Mouse (Mus musculus) small intestine, adult 2 months (tissue): Measurements from ENCODE around the gene Morn4. TPM values are rescaled to one million over a fixed set of nuclear protein-coding genes. Genes with fewer than 3 reads are reported as not detected.

Source experiments
- H3K27ac ChIP-seq: fragments of 200-500 bp; 2 replicates; pipeline ENCODE4 v1.5.1; 2012; ENCODE audit warnings: low read depth, low read length, control low read depth, inconsistent platforms; ENCODE audit not compliant: insufficient read depth
- H3K27me3 ChIP-seq: fragments of 200-500 bp; 2 replicates; pipeline ENCODE4 v1.6.1; 2012; ENCODE audit warnings: mild to moderate bottlenecking, moderate library complexity, low read length, inconsistent platforms; ENCODE audit not compliant: control insufficient read depth, insufficient read depth
- H3K36me3 ChIP-seq: fragments of 200-500 bp; 2 replicates; pipeline ENCODE4 v1.6.1; 2012; ENCODE audit warnings: mild to moderate bottlenecking, low read length, control low read depth, inconsistent platforms; ENCODE audit not compliant: control insufficient read depth, insufficient read depth
- H3K4me1 ChIP-seq: fragments of 200-500 bp; 2 replicates; pipeline ENCODE4 v1.6.1; 2012; ENCODE audit warnings: low read length, inconsistent platforms, mixed read lengths; ENCODE audit not compliant: control insufficient read depth, insufficient read depth, insufficient read length
- H3K4me3 ChIP-seq: fragments of 200-500 bp; 2 replicates; pipeline ENCODE4 v1.5.1; 2012; ENCODE audit warnings: low read depth, mild to moderate bottlenecking, control low read depth, inconsistent platforms, low read length, moderate library complexity
- CTCF ChIP-seq: fragments of 200-500 bp; IDR thresholded peaks from 2 replicates; pipeline ENCODE4 v1.5.1; 2012; ENCODE audit warnings: low read depth, mild to moderate bottlenecking, control low read depth, inconsistent platforms, low read length, moderate library complexity, mixed read lengths; ENCODE audit not compliant: insufficient replicate concordance, insufficient read length; ENCODE audit errors: extremely low read depth
- POLR2A ChIP-seq: fragments of 200-500 bp; IDR thresholded peaks from 2 replicates; pipeline ENCODE4 v1.6.1; 2012; ENCODE audit warnings: low read depth, mild to moderate bottlenecking, control low read depth, inconsistent platforms, low read length, moderate library complexity
- WGBS: fragments of 180-500 bp; shearing (Covaris S2); methylation state at CpG from one replicate; pipeline ENCODE4 v1.1.7; 2018; 5-methylcytosine and 5-hydroxymethylcytosine counted together
- polyA plus RNA-seq: library from polyadenylated mRNA; depleted of rRNA; stranded (reverse); fragments of >200 nt; gene quantifications from 2 replicates; pipeline ENCODE4 v1.2.3, GENCODE M21; 2012

Gene Morn4
- polyA plus RNA-seq, 1 experiment: 1.4 TPM

GRCm38 (mm10) chr19:42128052-42128740 is 42.0 kb upstream of the Morn4 start:
- TF ChIP-seq POLR2A: no peak
- TF ChIP-seq CTCF: no peak
- H3K4me3 ChIP-seq: peak overlapping the region; percentile 68
- H3K4me1 ChIP-seq: no peaks in the 10 kb centered on the region; the same call in 1 of the 2 replicates
- peaks cover 8% of the 10 kb centered on the region for H3K36me3 ChIP-seq
- no peaks in the 10 kb centered on the region for H3K27me3 ChIP-seq
- H3K27ac ChIP-seq: peak overlapping the region; percentile 33
- 5% methylated on average over 23 of the region's 23 CpGs for WGBS

GRCm38 (mm10) chr19:42127024-42127423 is 40.9 kb upstream of the Morn4 start:
- no peak for TF ChIP-seq POLR2A
- no peak for TF ChIP-seq CTCF
- H3K27me3 ChIP-seq: no peaks in the 10 kb centered on the region
- WGBS: 31% methylated on average over 5 of the region's 5 CpGs
- H3K36me3 ChIP-seq: peaks cover 13% of the 10 kb centered on the region
- H3K27ac ChIP-seq: no peak overlapping the region
- no peaks in the 10 kb centered on the region; the same call in 1 of the 2 replicates for H3K4me1 ChIP-seq
- H3K4me3 ChIP-seq: no peak overlapping the region

DNA sequence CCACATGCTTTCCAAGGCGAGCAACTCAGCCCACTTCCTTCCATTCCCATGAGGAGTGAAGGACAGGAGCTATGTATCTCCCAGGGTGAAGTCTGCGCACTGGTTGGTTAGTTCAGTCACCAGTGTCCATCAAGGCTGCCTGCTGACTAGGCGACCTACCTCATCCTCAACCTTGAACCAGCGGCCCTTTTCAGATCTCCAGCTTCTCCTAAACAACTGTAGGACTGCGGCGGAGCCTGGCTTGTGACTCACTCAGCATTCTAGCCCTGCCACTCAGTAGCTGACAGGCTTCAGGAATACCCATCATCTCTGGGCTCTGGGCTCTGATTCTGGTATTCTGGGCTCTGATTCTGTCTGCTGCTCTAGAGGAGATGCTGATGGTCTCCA is 40.1 kb upstream of the Morn4 start:
- H3K27ac ChIP-seq: no peak overlapping the region
- peaks cover 18% of the 10 kb centered on the region for H3K36me3 ChIP-seq
- TF ChIP-seq POLR2A (no peak), CTCF (no peak)
- no peaks in the 10 kb centered on the region for H3K27me3 ChIP-seq
- no peak overlapping the region for H3K4me3 ChIP-seq
- WGBS: 92% methylated on average over 6 of the region's 6 CpGs
- no peaks in the 10 kb centered on the region; the same call in 1 of the 2 replicates for H3K4me1 ChIP-seq

DNA sequence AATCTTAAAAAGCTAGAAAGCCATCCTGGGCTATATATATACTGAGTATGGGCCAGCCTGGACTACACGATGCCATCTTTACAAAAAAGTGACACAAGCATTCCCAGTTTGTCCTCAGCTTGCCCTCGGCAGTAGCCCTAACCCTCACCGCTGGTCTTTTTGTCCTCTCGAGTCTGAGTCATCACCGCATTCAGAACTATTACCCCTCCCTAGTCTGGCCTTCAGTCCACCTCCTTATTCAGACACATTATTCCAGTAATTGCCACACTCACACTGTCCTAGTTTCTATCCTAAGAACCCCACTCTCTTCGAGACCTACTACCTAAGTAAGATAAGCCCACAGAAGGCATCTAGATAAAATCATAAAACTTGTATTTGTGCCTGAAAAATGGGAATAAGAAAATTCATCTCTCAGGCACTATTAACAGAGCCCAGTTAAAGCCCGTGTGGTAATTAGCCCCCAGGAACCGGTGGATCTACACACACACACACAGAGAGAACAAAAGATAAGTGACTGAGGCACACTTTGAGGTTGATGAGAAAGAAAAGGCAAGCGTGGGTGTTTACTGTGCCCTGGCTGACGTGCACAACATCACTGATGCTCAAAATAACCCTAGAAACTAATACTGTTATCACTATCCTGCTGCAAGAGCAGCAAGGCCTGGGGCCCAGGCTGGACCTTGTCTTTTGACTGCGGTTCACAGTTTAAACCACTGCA is 39.5 kb upstream of the Morn4 start:
- 84% methylated on average over 11 of the region's 11 CpGs for WGBS
- H3K27ac ChIP-seq: no peak overlapping the region

GRCm38 (mm10) chr19:42124684-42125083 is 38.5 kb upstream of the Morn4 start:
- Histone ChIP-seq H3K4me3 (no peak overlapping the region), H3K36me3 (peaks cover 32% of the 10 kb centered on the region), H3K27ac (no peak overlapping the region), H3K4me1 (no peaks in the 10 kb centered on the region; the same call in 1 of the 2 replicates), H3K27me3 (no peaks in the 10 kb centered on the region)
- no peak for TF ChIP-seq POLR2A
- no peak for TF ChIP-seq CTCF
- 89% methylated on average over 13 of the region's 13 CpGs for WGBS

More for the DNA sequence above, 39.5 kb upstream of the Morn4 start:
- TF ChIP-seq POLR2A (no peak), CTCF (no peak)
- H3K36me3 ChIP-seq: peaks cover 24% of the 10 kb centered on the region
- H3K4me1 ChIP-seq: no peaks in the 10 kb centered on the region; the same call in 1 of the 2 replicates
- H3K4me3 ChIP-seq: no peak overlapping the region
- no peaks in the 10 kb centered on the region for H3K27me3 ChIP-seq

DNA sequence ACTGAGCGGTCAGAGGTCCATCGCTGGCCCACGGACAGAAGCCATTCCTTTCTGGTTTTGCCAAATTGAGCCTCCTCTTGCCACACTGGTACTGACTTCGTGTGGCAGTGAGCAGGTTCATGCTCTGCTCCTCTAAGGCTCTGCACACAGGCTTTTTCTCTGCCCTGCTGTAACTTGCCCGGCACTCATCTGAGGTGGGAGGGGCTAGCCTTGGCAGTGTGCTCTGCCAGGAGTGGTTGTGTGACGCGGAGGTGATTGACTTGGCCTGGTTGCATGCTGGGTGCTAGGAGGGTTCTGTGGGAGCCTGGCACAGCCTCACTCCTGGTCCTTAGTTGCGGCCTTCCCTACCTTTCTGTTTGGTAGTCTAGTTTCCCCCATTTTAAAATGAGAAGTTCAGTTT is 34.3 kb upstream of the Morn4 start:
- peaks cover 53% of the 10 kb centered on the region for H3K36me3 ChIP-seq
- 81% methylated on average over 8 of the region's 8 CpGs for whole genome bisulfite sequencing

GRCm38 (mm10) chr19:42118596-42118995 is 32.4 kb upstream of the Morn4 start:
- 66% methylated on average over 5 of the region's 5 CpGs for WGBS

More for the DNA sequence above, 34.3 kb upstream of the Morn4 start:
- no peaks in the 10 kb centered on the region; the same call in 1 of the 2 replicates for H3K4me1 ChIP-seq
- no peak overlapping the region for H3K4me3 ChIP-seq
- TF ChIP-seq POLR2A (no peak), CTCF (no peak)
- no peak overlapping the region for H3K27ac ChIP-seq
- no peaks in the 10 kb centered on the region for H3K27me3 ChIP-seq

More at GRCm38 (mm10) chr19:42118596-42118995, 32.4 kb upstream of the Morn4 start:
- Histone ChIP-seq H3K4me3 (no peak overlapping the region), H3K36me3 (peaks cover 56% of the 10 kb centered on the region), H3K4me1 (no peaks in the 10 kb centered on the region), H3K27ac (no peak overlapping the region), H3K27me3 (no peaks in the 10 kb centered on the region)
- TF ChIP-seq POLR2A (no peak), CTCF (no peak)
